Mouse (Mus musculus) hindbrain, embryonic 12.5 days (tissue): ENCODE results near the gene Purb. TPM values are rescaled to one million over a fixed set of nuclear protein-coding genes. Genes with fewer than 3 reads are reported as not detected.
A peak's percentile ranks its signal among the peaks of the same experiment; 100 is the strongest.
"Not testable (repeated sequence)": the region's sequence is repeated elsewhere in the genome, so short reads cannot be mapped to it uniquely, and the experiment has no call there.

Experiments
- ATAC-seq: fragments of 200-750 bp; cut with Nextera tagmentation; 2 replicates; pipeline ENCODE4 v1.8.0; 2017; ENCODE audit warnings: moderate TSS enrichment; ENCODE audit not compliant: low FRiP score
- H3K27ac ChIP-seq: fragments of 300-500 bp; sonication (generic); 2 replicates; pipeline ENCODE4 v1.5.1; 2016; ENCODE audit warnings: mild to moderate bottlenecking
- H3K27me3 ChIP-seq: fragments of 300-500 bp; sonication (generic); 2 replicates; pipeline ENCODE4 v1.6.1; 2016; ENCODE audit warnings: mild to moderate bottlenecking
- H3K36me3 ChIP-seq: fragments of 300-500 bp; sonication (generic); 2 replicates; pipeline ENCODE4 v1.6.1; 2016; ENCODE audit warnings: mild to moderate bottlenecking
- H3K4me1 ChIP-seq: fragments of 300-500 bp; sonication (generic); 2 replicates; pipeline ENCODE4 v1.6.1; 2016
- H3K4me2 ChIP-seq: fragments of 300-500 bp; sonication (generic); replicated peaks from 2 replicates; pipeline ENCODE4 v1.6.1; 2016; ENCODE audit warnings: mild to moderate bottlenecking
- H3K4me3 ChIP-seq: fragments of 300-500 bp; sonication (generic); 2 replicates; pipeline ENCODE4 v1.5.1; 2016; ENCODE audit warnings: mild to moderate bottlenecking
- H3K9ac ChIP-seq: fragments of 300-500 bp; sonication (generic); 2 replicates; pipeline ENCODE4 v1.6.1; 2016; ENCODE audit warnings: mild to moderate bottlenecking, moderate library complexity
- H3K9me3 ChIP-seq: fragments of 300-500 bp; sonication (generic); replicated peaks from 2 replicates; pipeline ENCODE4 v1.6.1; 2016; ENCODE audit warnings: mild to moderate bottlenecking
- WGBS: fragments of 180-500 bp; shearing (Covaris S2); methylation state at CpG from one replicate; pipeline ENCODE4 v1.1.7; 2016; 5-methylcytosine and 5-hydroxymethylcytosine counted together
- polyA plus RNA-seq: library from polyadenylated mRNA; unstranded; fragments of >200 nt; fragmentation: Nextera tagmentation; extraction: Ambion mirVana; gene quantifications from 2 replicates; pipeline ENCODE4 v1.2.1, GENCODE M21; 2016

The Purb gene
- polyA plus RNA-seq, 1 experiment from 2014 or later, result 17.2 TPM

GRCm38 (mm10) chr11:6463159-6463837 is 12.4 kb downstream of the Purb start:
- Histone ChIP-seq H3K4me1 (no peaks in the 10 kb centered on the region), H3K9ac (no peak overlapping the region), H3K4me3 (no peak overlapping the region), H3K27ac (no peak overlapping the region), H3K9me3 (0 out of 2 replicates have a peak, but pooled peaks cover 2% of the 10 kb centered on the region), H3K4me2 (no peak overlapping the region), H3K27me3 (no peaks in the 10 kb centered on the region), H3K36me3 (peaks cover 19% of the 10 kb centered on the region)
- 91% methylated on average over 6 of the region's 6 CpGs for WGBS
- no peak for ATAC-seq

DNA sequence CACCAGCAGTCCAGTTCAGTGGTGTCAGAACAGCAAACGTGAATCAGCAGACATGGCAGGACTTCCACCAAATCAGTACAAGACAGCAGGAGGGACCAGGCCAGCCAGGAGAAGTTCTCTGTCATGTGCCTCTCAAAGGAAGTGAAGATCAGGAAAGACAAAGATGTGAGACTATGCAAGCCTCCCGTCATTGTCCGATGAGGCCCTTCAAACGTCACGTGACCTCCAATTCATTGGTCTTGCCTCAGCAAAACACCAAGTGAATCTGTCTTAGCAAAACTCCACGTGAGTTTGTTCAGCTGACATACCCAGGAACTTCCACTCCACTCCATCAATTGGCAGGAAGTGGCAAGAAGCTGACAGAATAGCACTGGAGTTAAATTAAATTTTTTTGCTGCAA is 19.6 kb downstream of the Purb start:
- Histone ChIP-seq H3K4me1 (no peaks in the 10 kb centered on the region), H3K4me2 (no peak overlapping the region), H3K4me3 (no peak overlapping the region), H3K27me3 (no peaks in the 10 kb centered on the region), H3K9ac (no peak overlapping the region), H3K27ac (no peak overlapping the region), H3K36me3 (no peaks in the 10 kb centered on the region), H3K9me3 (0 out of 2 replicates have a peak, but pooled peaks cover 2% of the 10 kb centered on the region)
- WGBS, result 80% methylated on average over 6 of the region's 6 CpGs
- ATAC-seq, result no peak

- not testable (repeated sequence) for ATAC-seq, H3K36me3 ChIP-seq, H3K4me3 ChIP-seq, H3K9ac ChIP-seq, H3K4me2 ChIP-seq, H3K27me3 ChIP-seq, H3K4me1 ChIP-seq, H3K9me3 ChIP-seq, H3K27ac ChIP-seq
- WGBS, result 95% methylated on average over 5 of the region's 5 CpGs
These were observed 27.6 kb downstream of the Purb start for GRCm38 (mm10) chr11:6448155-6448554.

DNA sequence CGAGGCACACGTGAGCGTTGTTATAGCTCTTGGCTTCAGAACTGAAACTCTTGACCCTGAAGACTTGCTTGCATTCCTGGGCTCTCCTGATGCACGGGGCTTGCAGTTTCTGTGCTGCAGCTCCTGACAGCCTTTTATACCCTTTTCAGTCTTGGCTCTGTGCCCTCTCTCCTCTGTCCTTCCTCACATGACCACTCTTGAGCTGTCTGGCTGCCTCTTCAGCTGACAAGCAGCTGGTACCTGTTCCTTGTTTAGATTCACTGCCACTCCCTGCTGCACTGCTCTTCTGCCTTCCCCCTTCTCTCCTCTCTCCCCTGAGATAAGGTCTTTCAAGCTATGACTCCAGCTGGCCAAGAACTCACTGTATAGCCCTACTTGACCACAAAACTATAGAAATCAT is 28.2 kb downstream of the Purb start:
- H3K27me3 ChIP-seq, result no peaks in the 10 kb centered on the region
- ATAC-seq, result no peak
- 91% methylated on average over 4 of the region's 4 CpGs for WGBS
- H3K9me3 ChIP-seq, result no peaks in the 10 kb centered on the region
- no peak overlapping the region for H3K4me3 ChIP-seq
- H3K4me2 ChIP-seq, result no peak overlapping the region
- H3K4me1 ChIP-seq, result peaks cover 7% of the 10 kb centered on the region
- H3K9ac ChIP-seq, result no peak overlapping the region
- no peak overlapping the region for H3K27ac ChIP-seq
- H3K36me3 ChIP-seq, result no peaks in the 10 kb centered on the region

- Histone ChIP-seq H3K9me3 (no peaks in the 10 kb centered on the region), H3K4me3 (no peak overlapping the region), H3K27me3 (no peaks in the 10 kb centered on the region), H3K27ac (no peak overlapping the region), H3K4me2 (no peak overlapping the region), H3K4me1 (peaks cover 7% of the 10 kb centered on the region), H3K36me3 (0 out of 2 replicates have a peak, but pooled peaks cover 3% of the 10 kb centered on the region), H3K9ac (no peak overlapping the region)
- WGBS, result 91% methylated on average over 7 of the region's 7 CpGs
- ATAC-seq, result no peak
These were observed 29.8 kb downstream of the Purb start for GRCm38 (mm10) chr11:6445951-6446350.

DNA sequence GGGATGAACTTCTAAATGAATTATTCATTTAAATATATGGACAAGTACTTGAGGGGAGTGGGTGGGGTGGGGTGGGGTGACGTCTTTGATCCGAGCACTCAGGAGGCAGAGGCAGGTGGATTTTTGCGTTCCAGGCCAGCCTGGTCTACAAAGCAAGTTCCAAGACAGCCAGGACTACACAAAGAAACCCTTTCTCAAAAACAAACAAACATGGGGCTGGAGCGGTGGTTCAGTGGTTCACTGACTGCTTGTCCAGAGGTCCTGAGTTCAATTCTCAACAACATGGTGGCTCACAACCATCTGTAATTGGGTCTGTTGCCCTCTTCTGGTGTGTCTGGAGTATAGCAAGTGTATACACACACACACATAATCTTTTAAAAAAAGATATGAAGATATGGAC is 30.3 kb downstream of the Purb start:
- Histone ChIP-seq H3K27ac (no peak overlapping the region), H3K4me3 (no peak overlapping the region), H3K36me3 (0 out of 2 replicates have a peak, but pooled peaks cover 4% of the 10 kb centered on the region), H3K4me2 (no peak overlapping the region), H3K9me3 (no peaks in the 10 kb centered on the region), H3K9ac (no peak overlapping the region), H3K4me1 (peaks cover 7% of the 10 kb centered on the region), H3K27me3 (no peaks in the 10 kb centered on the region)
- 78% methylated on average over 4 of the region's 4 CpGs for WGBS
- ATAC-seq, result no peak

GRCm38 (mm10) chr11:6444077-6444853 is 31.5 kb downstream of the Purb start, which contains the start of gene H2afv:
H2afv (minus strand) TSS chr11:6444443.
- Histone ChIP-seq H3K4me3 (peak within 1 kb of the TSS; percentile 79), H3K9ac (peak within 1 kb of the TSS; percentile 91), H3K4me2 (peak within 1 kb of the TSS; percentile 70), H3K27ac (peak within 1 kb of the TSS; percentile 94), H3K4me1 (peaks cover 7% of the 10 kb centered on the region), H3K27me3 (no peaks in the 10 kb centered on the region), H3K9me3 (no peaks in the 10 kb centered on the region), H3K36me3 (0 out of 2 replicates have a peak, but pooled peaks cover 4% of the 10 kb centered on the region)
- 2% methylated on average over 78 of the region's 80 CpGs for WGBS
- peak; percentile 100 for ATAC-seq

- WGBS, result under 1% methylated on average over 10 of the region's 10 CpGs
- peak overlapping the region; percentile 91 for H3K9ac ChIP-seq
- peaks cover 7% of the 10 kb centered on the region for H3K4me1 ChIP-seq
- no peak for ATAC-seq
- H3K4me3 ChIP-seq, result peak overlapping the region; percentile 79
- H3K27me3 ChIP-seq, result no peaks in the 10 kb centered on the region
- H3K4me2 ChIP-seq, result peak overlapping the region; percentile 70
- peak overlapping the region; percentile 94 for H3K27ac ChIP-seq
- H3K36me3 ChIP-seq, result 0 out of 2 replicates have a peak, but pooled peaks cover 4% of the 10 kb centered on the region
- H3K9me3 ChIP-seq, result no peaks in the 10 kb centered on the region
These were observed 32.0 kb downstream of the Purb start for GRCm38 (mm10) chr11:6443727-6444076.

DNA sequence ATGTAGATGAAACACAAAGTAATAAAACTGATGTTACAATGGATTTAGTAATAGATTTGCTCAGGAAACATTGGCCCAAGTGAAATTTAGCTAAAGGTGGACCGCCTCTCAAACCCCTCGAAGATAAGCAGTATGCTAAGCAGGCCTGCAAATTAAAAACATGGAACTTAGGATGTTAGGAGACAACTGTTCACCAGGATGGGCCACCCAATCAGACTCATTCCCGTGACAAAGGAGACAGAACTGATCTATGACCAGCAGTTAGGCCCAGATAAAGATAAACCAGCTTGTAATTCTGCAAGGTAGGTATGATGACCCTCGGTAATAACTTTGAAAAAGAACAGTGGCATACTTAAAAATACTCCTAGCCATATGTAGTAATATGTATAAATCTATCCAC is 32.6 kb downstream of the Purb start:
- peaks cover 7% of the 10 kb centered on the region for H3K4me1 ChIP-seq
- WGBS, result 56% methylated on average over 4 of the region's 4 CpGs
- H3K36me3 ChIP-seq, result 0 out of 2 replicates have a peak, but pooled peaks cover 4% of the 10 kb centered on the region
- no peaks in the 10 kb centered on the region for H3K27me3 ChIP-seq
- H3K4me3 ChIP-seq, result peak overlapping the region; percentile 79
- H3K9ac ChIP-seq, result peak overlapping the region; percentile 91
- no peaks in the 10 kb centered on the region for H3K9me3 ChIP-seq
- H3K4me2 ChIP-seq, result peak overlapping the region; percentile 70
- ATAC-seq, result no peak
- no peak overlapping the region for H3K27ac ChIP-seq

DNA sequence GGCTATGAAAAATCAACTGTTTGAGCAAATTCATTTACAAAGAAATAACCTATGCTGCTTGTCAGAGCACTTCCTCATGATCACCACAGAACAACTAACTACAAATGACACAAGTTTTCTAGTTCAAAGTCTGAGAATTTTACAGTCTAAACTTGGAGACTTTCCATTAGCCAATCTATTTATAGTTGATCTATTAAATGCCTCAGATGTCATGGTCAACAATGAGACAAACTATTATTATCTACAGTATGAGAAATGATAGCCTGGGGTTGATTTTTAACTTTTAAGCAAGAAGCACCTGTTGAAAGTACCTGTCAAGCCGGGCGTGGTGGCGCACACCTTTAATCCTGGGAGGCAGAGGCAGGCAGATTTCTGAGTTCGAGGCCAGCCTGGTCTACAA is 33.2 kb downstream of the Purb start:
- WGBS, result 97% methylated on average over 4 of the region's 4 CpGs
- no peak for ATAC-seq
- no peaks in the 10 kb centered on the region for H3K9me3 ChIP-seq
- no peak overlapping the region for H3K4me3 ChIP-seq
- no peak overlapping the region for H3K4me2 ChIP-seq
- peaks cover 7% of the 10 kb centered on the region for H3K4me1 ChIP-seq
- no peak overlapping the region for H3K9ac ChIP-seq
- no peaks in the 10 kb centered on the region for H3K27me3 ChIP-seq
- no peak overlapping the region for H3K27ac ChIP-seq
- H3K36me3 ChIP-seq, result peaks cover 7% of the 10 kb centered on the region

GRCm38 (mm10) chr11:6440171-6440570 is 35.5 kb downstream of the Purb start:
- H3K27ac ChIP-seq, result no peak overlapping the region
- H3K9ac ChIP-seq, result no peak overlapping the region
- no peaks in the 10 kb centered on the region for H3K9me3 ChIP-seq
- 89% methylated on average over 4 of the region's 4 CpGs for WGBS
- no peak overlapping the region for H3K4me2 ChIP-seq
- no peak for ATAC-seq
- no peaks in the 10 kb centered on the region for H3K27me3 ChIP-seq
- no peak overlapping the region for H3K4me3 ChIP-seq
- peaks cover 7% of the 10 kb centered on the region for H3K4me1 ChIP-seq
- H3K36me3 ChIP-seq, result peaks cover 27% of the 10 kb centered on the region

- Histone ChIP-seq H3K27ac (no peak overlapping the region), H3K9me3 (no peaks in the 10 kb centered on the region), H3K4me1 (no peaks in the 10 kb centered on the region), H3K4me2 (no peak overlapping the region), H3K9ac (no peak overlapping the region), H3K4me3 (no peak overlapping the region), H3K36me3 (peaks cover 48% of the 10 kb centered on the region), H3K27me3 (no peaks in the 10 kb centered on the region)
- ATAC-seq, result no peak
- 98% methylated on average over 2 of the region's 2 CpGs for WGBS
These were observed 38.0 kb downstream of the Purb start for GRCm38 (mm10) chr11:6437667-6438066.
